Mouse (Mus musculus) CH12.LX (cell line): Measurements from ENCODE around the gene Gm43064. TPM values are rescaled to one million over a fixed set of nuclear protein-coding genes. Genes with fewer than 3 reads are reported as not detected.

ENCODE experiments used
- DNase-seq: peaks from one replicate; pipeline ENCODE4 v3.0.0-alpha.2; 2013; ENCODE audit errors: extremely low read depth
- H3K27ac ChIP-seq: 2 replicates; pipeline ENCODE4 v1.5.1; 2012; ENCODE audit warnings: low read depth, mild to moderate bottlenecking, control low read depth, moderate library complexity; ENCODE audit not compliant: insufficient read depth
- H3K27me3 ChIP-seq: replicated peaks from 2 replicates; pipeline ENCODE3; 2012; ENCODE audit warnings: inconsistent platforms
- H3K36me3 ChIP-seq, 2 experiments: replicated peaks in 1 of 2; 2 replicates each; pipeline versions ENCODE3 to v1.6.1; 2012; ENCODE audit warnings: inconsistent platforms in 1 of 2, low read length in 1 of 2, mild to moderate bottlenecking in 1 of 2, mixed read lengths in 1 of 2, moderate library complexity in 1 of 2; ENCODE audit not compliant: control insufficient read depth in 1 of 2, insufficient read depth in 1 of 2
- H3K4me1 ChIP-seq, 2 experiments: 2 replicates each; pipeline ENCODE4 v1.6.1; 2012; ENCODE audit warnings: inconsistent platforms in 1 of 2, moderate library complexity in 1 of 2; ENCODE audit not compliant: insufficient read depth in 2 of 2, control insufficient read depth in 1 of 2
- H3K4me2 ChIP-seq: 2 replicates; pipeline ENCODE4 v1.6.1; 2012; ENCODE audit warnings: low read depth, mild to moderate bottlenecking, control low read depth; ENCODE audit not compliant: poor library complexity, insufficient read depth, severe bottlenecking
- H3K4me3 ChIP-seq, 3 experiments: fragments of 150-350 bp in 1 of 3; sonication (generic) in 1 of 3; replicated peaks in 1 of 3; 2 replicates each; pipeline versions ENCODE3 to v1.5.1; 2011 to 2012; ENCODE audit warnings: low read depth in 2 of 3, low read length in 2 of 3, mild to moderate bottlenecking in 2 of 3, moderate library complexity in 2 of 3, control low read depth in 1 of 3, improper control_type of control experiment in 1 of 3, inconsistent platforms in 1 of 3, mixed read lengths in 1 of 3; ENCODE audit not compliant: poor library complexity in 1 of 3
- H3K79me2 ChIP-seq: replicated peaks from 2 replicates; pipeline ENCODE4 v1.6.1; 2012; ENCODE audit warnings: mild to moderate bottlenecking, moderate library complexity; ENCODE audit not compliant: control insufficient read depth, poor library complexity, insufficient read depth, severe bottlenecking; ENCODE audit errors: extremely low read depth
- H3K9ac ChIP-seq: 2 replicates; pipeline ENCODE4 v1.6.1; 2012; ENCODE audit warnings: low read depth, mild to moderate bottlenecking, control low read depth, moderate library complexity; ENCODE audit not compliant: insufficient read depth
- H3K9me3 ChIP-seq: replicated peaks from 2 replicates; pipeline ENCODE3; 2012; ENCODE audit warnings: low read length, inconsistent platforms, mixed read lengths
- CHD1 ChIP-seq: IDR thresholded peaks from 2 replicates; pipeline ENCODE4 v1.6.1; 2012; ENCODE audit warnings: low read depth, low read length, improper control_type of control experiment, inconsistent platforms
- E2F4 ChIP-seq: IDR thresholded peaks from 2 replicates; pipeline ENCODE4 v1.6.1; 2011; ENCODE audit warnings: low read depth, low read length, improper control_type of control experiment; ENCODE audit not compliant: insufficient replicate concordance
- ELF1 ChIP-seq: IDR thresholded peaks from 2 replicates; pipeline ENCODE4 v1.6.1; 2014; ENCODE audit warnings: low read depth, mild to moderate bottlenecking, inconsistent platforms, low read length, improper control_type of control experiment
- EP300 ChIP-seq: IDR thresholded peaks from 2 replicates; pipeline ENCODE4 v1.6.1; 2011; ENCODE audit warnings: low read length, improper control_type of control experiment
- ETS1 ChIP-seq: conservative IDR thresholded peaks from 2 replicates; pipeline ENCODE4 v1.6.1; 2012; ENCODE audit warnings: low read depth, mild to moderate bottlenecking, inconsistent platforms, low read length, improper control_type of control experiment, moderate library complexity
- GABPA ChIP-seq: IDR thresholded peaks from 2 replicates; pipeline ENCODE4 v1.6.1; 2012; ENCODE audit warnings: low read depth, low read length, improper control_type of control experiment, inconsistent platforms; ENCODE audit not compliant: insufficient replicate concordance
- HCFC1 ChIP-seq: IDR thresholded peaks from 2 replicates; pipeline ENCODE4 v1.6.1; 2012; ENCODE audit warnings: low read depth, mild to moderate bottlenecking, inconsistent platforms, low read length, improper control_type of control experiment
- IRF4 ChIP-seq: IDR thresholded peaks from 2 replicates; pipeline ENCODE4 v1.6.1; 2014; ENCODE audit warnings: low read depth, mild to moderate bottlenecking, inconsistent platforms, low read length, improper control_type of control experiment
- JUN ChIP-seq: IDR thresholded peaks from 2 replicates; pipeline ENCODE4 v1.6.1; 2011; ENCODE audit warnings: low read depth, mild to moderate bottlenecking, low read length, improper control_type of control experiment, moderate library complexity; ENCODE audit not compliant: insufficient read depth
- JUND ChIP-seq: conservative IDR thresholded peaks from 2 replicates; pipeline ENCODE4 v1.6.1; 2011; ENCODE audit warnings: low read depth, low read length, improper control_type of control experiment
- MAZ ChIP-seq: IDR thresholded peaks from 2 replicates; pipeline ENCODE4 v1.6.1; 2012; ENCODE audit warnings: low read depth, mild to moderate bottlenecking, inconsistent platforms, low read length, improper control_type of control experiment, moderate library complexity
- NELFE ChIP-seq: IDR thresholded peaks from 2 replicates; pipeline ENCODE4 v1.6.1; 2011; ENCODE audit warnings: low read depth, low read length, improper control_type of control experiment
- NRF1 ChIP-seq: IDR thresholded peaks from 2 replicates; pipeline ENCODE4 v1.6.1; 2014; ENCODE audit warnings: low read depth, mild to moderate bottlenecking, inconsistent platforms, low read length, improper control_type of control experiment, moderate library complexity
- PAX5 ChIP-seq: IDR thresholded peaks from 2 replicates; pipeline ENCODE4 v1.6.1; 2012; ENCODE audit warnings: low read length, inconsistent platforms, mixed read lengths
- POLR2A ChIP-seq: IDR thresholded peaks from 2 replicates; pipeline ENCODE4 v1.6.1; 2011; ENCODE audit warnings: low read depth, mild to moderate bottlenecking, improper control_type of control experiment, low read length
- RAD21 ChIP-seq: IDR thresholded peaks from 2 replicates; pipeline ENCODE4 v1.6.1; 2011; ENCODE audit warnings: low read depth, mild to moderate bottlenecking, low read length, improper control_type of control experiment, moderate library complexity
- TBP ChIP-seq: conservative IDR thresholded peaks from 2 replicates; pipeline ENCODE4 v1.6.1; 2011; ENCODE audit warnings: low read depth, low read length, improper control_type of control experiment
- TCF12 ChIP-seq: IDR thresholded peaks from 2 replicates; pipeline ENCODE4 v1.6.1; 2014; ENCODE audit warnings: low read depth, mild to moderate bottlenecking, inconsistent platforms, low read length, improper control_type of control experiment
- USF1 ChIP-seq: IDR thresholded peaks from 2 replicates; pipeline ENCODE4 v1.6.1; 2014; ENCODE audit warnings: low read depth, mild to moderate bottlenecking, inconsistent platforms, low read length, improper control_type of control experiment
- USF2 ChIP-seq: conservative IDR thresholded peaks from 2 replicates; pipeline ENCODE4 v1.6.1; 2011; ENCODE audit warnings: low read depth, low read length, improper control_type of control experiment
- ZMIZ1 ChIP-seq: IDR thresholded peaks from 2 replicates; pipeline ENCODE4 v1.6.1; 2012; ENCODE audit warnings: low read depth, mild to moderate bottlenecking, inconsistent platforms, low read length, improper control_type of control experiment
- ZNF384 ChIP-seq: IDR thresholded peaks from 2 replicates; pipeline ENCODE4 v1.6.1; 2012; ENCODE audit warnings: low read depth, low read length, improper control_type of control experiment, inconsistent platforms
- dilution Hi-C: fragments of 300-500 bp; cut with MboI; formaldehyde crosslinking; loops from 2 replicates; pipeline ENCODE4 v1.14.3; 2020; ENCODE audit warnings: low sequenced_read_pairs; ENCODE audit not compliant: extremely low pct_unique_long_range_greater_than_20kb, extremely low pct_ligation_motif_present
- in situ Hi-C: fragments of 300-500 bp; cut with MboI; formaldehyde crosslinking; loops from 3 replicates; pipeline ENCODE4 v1.14.3; 2019; ENCODE audit warnings: low sequenced_read_pairs, low pct_ligation_motif_present, low pct_unique_long_range_greater_than_20kb, mixed read lengths
- polyA plus RNA-seq: library from polyadenylated mRNA; unstranded; fragments of >175 nt; gene quantifications from 2 replicates; pipeline ENCODE4 v1.2.1, GENCODE M21; 2012; ENCODE audit warnings: low read depth; ENCODE audit not compliant: insufficient read length
- total RNA-seq, 2 experiments: library from RNA; depleted of rRNA; stranded (reverse); fragments of 300-350 nt in 1 of 2; fragments of >200 nt in 1 of 2; gene quantifications; 2 replicates each; pipeline ENCODE4 v1.2.3; 2012 to 2014

Gene Gm43064
- total and polyA plus RNA-seq, 3 experiments = 0.91 to 3.1 TPM; not detected in 1

GRCm38 (mm10) chr3:103831146-103831545 lies 21.8 kb downstream of the Gm43064 start:
- Histone ChIP-seq H3K4me1 (peaks cover 11 to 33% of the 10 kb centered on the region in 2 experiments), H3K27ac (no peak overlapping the region), H3K4me3 (no peak overlapping the region), H3K9ac (no peak overlapping the region), H3K36me3 (peaks cover 0 to under 1% of the 10 kb centered on the region in 2 experiments), H3K27me3 (no peaks in the 10 kb centered on the region), H3K79me2 (no peaks in the 10 kb centered on the region; the same call in 1 of the 2 replicates)
- dilution Hi-C loops = no loop called here
- DNase-seq = no peak
- TF ChIP-seq HCFC1 (no peak), POLR2A (no peak), EP300 (no peak), ELF1 (no peak)
- TF ChIP-seq, all 38 proteins: peak for 0
- in situ Hi-C loops = loop anchor here (25.0 kb wide), 1 partner anchor 256 kb away; no protein-coding TSS in a partner anchor
- Histone ChIP-seq H3K9me3 (no peaks in the 10 kb centered on the region), H3K4me2 (no peak overlapping the region)

- peaks cover 11 to 33% of the 10 kb centered on the region in 2 experiments for H3K4me1 ChIP-seq
- DNase-seq = no peak
- H3K36me3 ChIP-seq = no peaks in the 10 kb centered on the region
- no peaks in the 10 kb centered on the region for H3K9me3 ChIP-seq
- no peaks in the 10 kb centered on the region for H3K27me3 ChIP-seq
- TF ChIP-seq ZNF384 (no peak), IRF4 (no peak), NRF1 (no peak), HCFC1 (no peak), RAD21 (no peak), JUN (no peak), GABPA (no peak), USF1 (no peak), TCF12 (no peak), JUND (no peak), ZMIZ1 (no peak), TBP (no peak), MAZ (no peak), NELFE (no peak), E2F4 (no peak), ETS1 (no peak), PAX5 (no peak), CHD1 (no peak), ELF1 (no peak), USF2 (no peak)
- TF ChIP-seq, all 38 proteins: peak for 0
- Histone ChIP-seq H3K4me2 (no peak within 1 kb of the TSS), H3K79me2 (peaks cover 12% of the 10 kb centered on the region), H3K27ac (no peak within 1 kb of the TSS), H3K9ac (no peak within 1 kb of the TSS), H3K4me3 (no peak within 1 kb of the TSS)
- in situ Hi-C loops = loop anchor here (25.0 kb wide), 1 partner anchor 255 kb away; no protein-coding TSS in a partner anchor
- dilution Hi-C loops = no loop called here
Measured at GRCm38 (mm10) chr3:103832426-103832825, 23.1 kb downstream of the Gm43064 start, which contains the start of gene Bcl2l15. Bcl2l15 (plus strand) TSS chr3:103832601.
